In genomic region chr12:9044666-9045065, GRCm38 (mm10) we compare ENCODE assay signal across 29 mouse cellular contexts.
"Had no signal": no experiment of that assay in that cellular context is flagged by ENCODE, and none has a peak within 500 bp of the region (broad histone marks: within the 10 kb centered on the region; RNA-seq: fewer than 3 reads in every experiment).

No protein-coding gene starts in this region.

- H3K9me3 ChIP-seq: limb, embryonic 10.5 days; limb, embryonic 12.5 days; limb, embryonic 13.5 days; limb, embryonic 15.5 days; liver, embryonic 12.5 days; liver, embryonic 13.5 days; liver, embryonic 15.5 days; lung, embryonic 15.5 days; midbrain, embryonic 10.5 days; midbrain, embryonic 12.5 days; midbrain, embryonic 13.5 days had no signal

- H3K4me2 ChIP-seq: limb, embryonic 12.5 days; limb, embryonic 13.5 days; limb, embryonic 15.5 days; liver, embryonic 11.5 days; liver, embryonic 12.5 days; liver, embryonic 13.5 days; liver, embryonic 15.5 days; lung, embryonic 14.5 days; lung, embryonic 15.5 days; midbrain, embryonic 12.5 days; midbrain, embryonic 13.5 days had no signal

- H3K4me1 ChIP-seq: liver, embryonic 12.5 days; liver, embryonic 15.5 days; lung, embryonic 15.5 days had no signal

- H3K4me3 ChIP-seq: left cerebral cortex, adult 2 months; limb, embryonic 10.5 days; limb, embryonic 12.5 days; limb, embryonic 13.5 days; limb, embryonic 15.5 days; liver, embryonic 12.5 days; liver, embryonic 13.5 days; liver, embryonic 15.5 days; lung, embryonic 15.5 days; megakaryocyte, embryonic 14.5 days; midbrain, embryonic 10.5 days; midbrain, embryonic 12.5 days; midbrain, embryonic 13.5 days; myocyte had no signal

- H3K36me3 ChIP-seq: limb, embryonic 15.5 days; liver, embryonic 12.5 days; liver, embryonic 13.5 days; midbrain, embryonic 10.5 days; midbrain, embryonic 12.5 days had no signal

- H3K9ac ChIP-seq: limb, embryonic 12.5 days; limb, embryonic 13.5 days; limb, embryonic 15.5 days; liver, embryonic 12.5 days; liver, embryonic 13.5 days; liver, embryonic 14.5 days; liver, embryonic 15.5 days; liver, postnatal 0 days; lung, embryonic 14.5 days; lung, embryonic 15.5 days; midbrain, embryonic 12.5 days; midbrain, embryonic 13.5 days had no signal

- DNase-seq: left cerebral cortex, postnatal 4 days; liver; liver, embryonic 13.5 days; liver, postnatal 0 days; lung, adult 18-20 months; lung, adult 2 months; lung, embryonic 14.5 days; lung, postnatal 10 days; lung, postnatal 14 days; lung, postnatal 36 days; midbrain, embryonic 14.5 days had no signal

- ATAC-seq: liver, embryonic 12.5 days; liver, postnatal 0 days; lung, postnatal 0 days; midbrain, embryonic 13.5 days; midbrain, embryonic 16.5 days had no signal

- H3K27me3 ChIP-seq: limb, embryonic 12.5 days; limb, embryonic 15.5 days; liver, embryonic 12.5 days; liver, embryonic 13.5 days; liver, embryonic 15.5 days; lung, embryonic 15.5 days; midbrain, embryonic 12.5 days; midbrain, embryonic 13.5 days had no signal

- H3K27ac ChIP-seq: left cerebral cortex, adult 2 months; limb, embryonic 10.5 days; limb, embryonic 12.5 days; limb, embryonic 13.5 days; limb, embryonic 15.5 days; liver, embryonic 12.5 days; liver, embryonic 13.5 days; liver, embryonic 14.5 days; liver, embryonic 15.5 days; lung, embryonic 15.5 days; macrophage; midbrain, embryonic 10.5 days; midbrain, embryonic 12.5 days; midbrain, embryonic 13.5 days had no signal
